Mouse (Mus musculus): ENCODE measurements around the gene Mbd4.

Gene Mbd4

GRCm38 (mm10) chr6:115859258-115859657, 6.1 kb upstream of the Mbd4 start:
- no peak for DNase-seq (ENCODE audit: low read depth, low spot score)

GRCm38 (mm10) chr6:115856361-115856745, 3.2 kb upstream of the Mbd4 start:
- no peak for DNase-seq (ENCODE audit: low read depth, low spot score)

GRCm38 (mm10) chr6:115855733-115856360, 2.7 kb upstream of the Mbd4 start:
- DNase-seq (ENCODE audit: low read depth, low spot score): no peak

- DNase-seq (ENCODE audit: low read depth, low spot score): peak; percentile 40
Observed at GRCm38 (mm10) chr6:115854432-115854831, 1.3 kb upstream of the Mbd4 start.

GRCm38 (mm10) chr6:115853985-115854384, 814 bp upstream of the Mbd4 start:
- DNase-seq (ENCODE audit: low read depth, low spot score): no peak

- DNase-seq (ENCODE audit: low read depth, low spot score): no peak
Observed at GRCm38 (mm10) chr6:115852446-115853090, 603 bp downstream of the Mbd4 start.

- DNase-seq (ENCODE audit: low read depth, low spot score): no peak
Observed at GRCm38 (mm10) chr6:115848598-115849304, 4.4 kb downstream of the Mbd4 start.

- peak; percentile 74 for DNase-seq (ENCODE audit: low read depth, low spot score)
Observed at GRCm38 (mm10) chr6:115846640-115847411, 6.3 kb downstream of the Mbd4 start.

- DNase-seq (ENCODE audit: low read depth, low spot score): no peak
Observed at GRCm38 (mm10) chr6:115845006-115845405, 8.2 kb downstream of the Mbd4 start.

GRCm38 (mm10) chr6:115838745-115839144, 14.4 kb downstream of the Mbd4 start:
- DNase-seq (ENCODE audit: low read depth, low spot score): peak; percentile 48

GRCm38 (mm10) chr6:115838161-115838597, 15.0 kb downstream of the Mbd4 start, which contains the start of gene Efcab12:
Gene Efcab12, minus strand, starts transcription at chr6:115838412.
- peak; percentile 96 for DNase-seq (ENCODE audit: low read depth, low spot score)

GRCm38 (mm10) chr6:115833861-115834260, 19.3 kb downstream of the Mbd4 start:
- no peak for DNase-seq (ENCODE audit: low read depth, low spot score)

- DNase-seq (ENCODE audit: low read depth, low spot score): no peak
Observed at GRCm38 (mm10) chr6:115832152-115832850, 20.9 kb downstream of the Mbd4 start.

- no peak for DNase-seq (ENCODE audit: low read depth, low spot score)
Observed at GRCm38 (mm10) chr6:115830779-115831601, 22.2 kb downstream of the Mbd4 start.

GRCm38 (mm10) chr6:115823850-115824464, 29.2 kb downstream of the Mbd4 start:
- DNase-seq (ENCODE audit: low read depth, low spot score): peak; percentile 76

- DNase-seq (ENCODE audit: low read depth, low spot score): no peak
Observed at GRCm38 (mm10) chr6:115821216-115821993, 31.8 kb downstream of the Mbd4 start.

- no peak for DNase-seq (ENCODE audit: low read depth, low spot score)
Observed at GRCm38 (mm10) chr6:115818129-115818528, 35.0 kb downstream of the Mbd4 start.

GRCm38 (mm10) chr6:115815041-115815440, 38.1 kb downstream of the Mbd4 start:
- DNase-seq (ENCODE audit: low read depth, low spot score): no peak

GRCm38 (mm10) chr6:115814104-115814503, 39.1 kb downstream of the Mbd4 start:
- peak; percentile 77 for DNase-seq (ENCODE audit: low read depth, low spot score)

Measured in ZHBTc4 (cell line).